Mouse (Mus musculus): Measurements from ENCODE around the gene Mfap2. TPM values are rescaled to one million over a fixed set of nuclear protein-coding genes. Genes with fewer than 3 reads are reported as not detected.

Mfap2 gene
- polyA plus RNA-seq, 1 experiment from 2014 or later, result 128 TPM

GRCm38 (mm10) chr4:141049476-141049835, 39.2 kb downstream of the Mfap2 start:
- Histone ChIP-seq H3K4me1 (replicated peaks; ENCODE audit: control insufficient read depth, insufficient read depth, low read length) (peaks cover 11% of the 10 kb centered on the region), H3K36me3 (ENCODE audit: control insufficient read depth, insufficient read depth, low read length) (no peaks in the 10 kb centered on the region), H3K9me3 (ENCODE audit: control insufficient read depth, low read length) (no peaks in the 10 kb centered on the region), H3K4me3 (ENCODE audit: low read depth, low read length) (no peak overlapping the region), H3K27ac (ENCODE audit: low read depth, low read length) (no peak overlapping the region), H3K27me3 (replicated peaks; ENCODE audit: control insufficient read depth, insufficient read depth, low read length) (no peaks in the 10 kb centered on the region), H3K4me2 (no peak overlapping the region), H3K9ac (ENCODE audit: low read depth, low read length) (no peak overlapping the region)
- WGBS, result 58% methylated on average over 4 of the region's 4 CpGs
- ATAC-seq (replicated peaks; ENCODE audit: low FRiP score), result no peak
- no peak for DNase-seq (ENCODE audit: low spot score)

DNA sequence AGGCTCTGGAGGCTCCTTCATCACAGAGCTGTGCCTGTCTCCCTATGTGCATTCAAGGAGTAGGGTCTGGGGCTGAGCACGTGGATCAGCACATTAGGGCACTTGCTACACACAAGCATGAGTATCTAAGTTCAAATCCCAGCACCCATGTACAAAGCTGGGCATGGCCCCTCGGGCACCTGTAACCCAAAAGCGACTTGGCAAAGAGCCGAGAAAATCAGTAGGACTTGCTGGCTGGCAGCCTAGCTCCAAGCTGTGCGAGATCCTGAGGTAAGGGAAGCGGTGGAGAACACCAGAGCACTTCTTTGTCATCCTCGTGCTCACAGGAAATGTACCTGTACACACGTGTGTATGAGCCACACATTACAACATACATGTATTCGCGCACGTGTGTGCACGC, 42.2 kb downstream of the Mfap2 start:
- ATAC-seq (replicated peaks; ENCODE audit: low FRiP score) (no peak), DNase-seq (ENCODE audit: low spot score) (no peak)
- H3K27me3 ChIP-seq (replicated peaks; ENCODE audit: control insufficient read depth, insufficient read depth, low read length), result no peaks in the 10 kb centered on the region
- no peak overlapping the region for H3K9ac ChIP-seq (ENCODE audit: low read depth, low read length)
- no peak overlapping the region for H3K4me2 ChIP-seq
- H3K27ac ChIP-seq (ENCODE audit: low read depth, low read length), result no peak overlapping the region
- WGBS, result 87% methylated on average over 12 of the region's 12 CpGs
- no peak overlapping the region for H3K4me3 ChIP-seq (ENCODE audit: low read depth, low read length)
- peaks cover 7% of the 10 kb centered on the region; the same call in 1 of the 2 replicates for H3K4me1 ChIP-seq (replicated peaks; ENCODE audit: control insufficient read depth, insufficient read depth, low read length)
- H3K9me3 ChIP-seq (ENCODE audit: control insufficient read depth, low read length), result no peaks in the 10 kb centered on the region
- no peaks in the 10 kb centered on the region for H3K36me3 ChIP-seq (ENCODE audit: control insufficient read depth, insufficient read depth, low read length)

- Histone ChIP-seq H3K9ac (ENCODE audit: low read depth, low read length) (no peak overlapping the region), H3K4me2 (no peak overlapping the region), H3K27ac (ENCODE audit: low read depth, low read length) (no peak overlapping the region), H3K27me3 (replicated peaks; ENCODE audit: control insufficient read depth, insufficient read depth, low read length) (no peaks in the 10 kb centered on the region), H3K9me3 (ENCODE audit: control insufficient read depth, low read length) (no peaks in the 10 kb centered on the region), H3K4me3 (ENCODE audit: low read depth, low read length) (no peak overlapping the region), H3K4me1 (replicated peaks; ENCODE audit: control insufficient read depth, insufficient read depth, low read length) (peaks cover 7% of the 10 kb centered on the region; the same call in 1 of the 2 replicates), H3K36me3 (ENCODE audit: control insufficient read depth, insufficient read depth, low read length) (no peaks in the 10 kb centered on the region)
- DNase-seq (ENCODE audit: low spot score), result no peak
- 56% methylated on average over 8 of the region's 8 CpGs for WGBS
- ATAC-seq (replicated peaks; ENCODE audit: low FRiP score), result no peak
Observed at GRCm38 (mm10) chr4:141053138-141053537, 42.9 kb downstream of the Mfap2 start.

DNA sequence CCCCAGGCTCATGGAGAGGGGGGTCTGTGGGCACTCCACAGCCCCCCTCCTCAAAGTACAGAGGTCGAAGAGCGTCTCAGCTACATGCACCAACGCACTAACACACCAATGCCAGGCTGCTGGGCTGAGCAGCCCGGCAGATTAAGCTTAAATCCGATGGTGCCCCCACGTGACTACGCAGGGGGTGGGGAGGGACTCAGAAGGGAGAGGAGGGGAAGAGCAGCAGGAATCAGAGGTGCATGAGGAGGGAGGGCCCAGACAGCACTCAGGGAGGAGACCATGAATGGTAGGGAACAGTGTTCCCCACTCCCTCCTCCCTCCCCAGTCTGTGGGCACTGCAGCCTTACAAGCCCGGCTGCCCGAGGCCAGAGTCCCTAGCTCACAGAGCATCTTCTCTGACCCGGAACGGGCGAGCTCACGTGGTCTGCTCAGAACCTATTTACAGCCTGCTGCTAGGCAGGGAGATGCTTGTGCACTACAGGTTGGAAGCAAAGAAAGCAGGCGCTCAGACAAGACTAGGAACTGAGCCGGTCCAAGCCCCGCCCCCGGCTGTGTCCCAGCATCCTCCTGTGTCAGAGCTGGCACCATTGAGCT, 43.4 kb downstream of the Mfap2 start:
- H3K36me3 ChIP-seq (ENCODE audit: control insufficient read depth, insufficient read depth, low read length), result no peaks in the 10 kb centered on the region
- no peaks in the 10 kb centered on the region for H3K9me3 ChIP-seq (ENCODE audit: control insufficient read depth, low read length)
- no peak overlapping the region for H3K4me3 ChIP-seq (ENCODE audit: low read depth, low read length)
- H3K4me1 ChIP-seq (replicated peaks; ENCODE audit: control insufficient read depth, insufficient read depth, low read length), result peaks cover 7% of the 10 kb centered on the region; the same call in 1 of the 2 replicates
- H3K27ac ChIP-seq (ENCODE audit: low read depth, low read length), result no peak overlapping the region
- 51% methylated on average over 17 of the region's 17 CpGs for WGBS
- no peak overlapping the region for H3K4me2 ChIP-seq
- DNase-seq (ENCODE audit: low spot score), result no peak
- H3K9ac ChIP-seq (ENCODE audit: low read depth, low read length), result no peak overlapping the region
- no peaks in the 10 kb centered on the region for H3K27me3 ChIP-seq (replicated peaks; ENCODE audit: control insufficient read depth, insufficient read depth, low read length)
- ATAC-seq (replicated peaks; ENCODE audit: low FRiP score), result no peak

DNA sequence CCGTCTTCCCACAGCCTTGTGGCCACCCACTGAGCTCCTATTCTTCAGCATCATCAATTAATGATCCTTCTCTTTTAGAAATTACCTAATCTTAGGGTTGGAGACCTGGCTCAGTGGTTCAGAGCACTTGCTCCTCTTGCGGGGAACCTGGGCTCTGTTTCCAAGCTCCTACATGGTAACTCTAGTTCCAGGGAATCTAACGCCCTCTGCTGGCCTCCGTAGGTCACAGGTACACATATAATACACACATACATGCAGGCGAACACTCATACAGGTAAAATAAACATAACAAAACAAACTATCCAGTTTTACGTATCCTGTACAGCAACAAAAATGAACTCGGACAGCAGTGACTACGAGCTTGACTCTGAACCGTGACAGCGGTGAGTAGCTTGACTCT, 46.8 kb downstream of the Mfap2 start:
- Histone ChIP-seq H3K4me1 (replicated peaks; ENCODE audit: control insufficient read depth, insufficient read depth, low read length) (peaks cover 7% of the 10 kb centered on the region), H3K27me3 (replicated peaks; ENCODE audit: control insufficient read depth, insufficient read depth, low read length) (no peaks in the 10 kb centered on the region), H3K36me3 (ENCODE audit: control insufficient read depth, insufficient read depth, low read length) (no peaks in the 10 kb centered on the region), H3K4me2 (no peak overlapping the region), H3K9ac (ENCODE audit: low read depth, low read length) (no peak overlapping the region), H3K9me3 (ENCODE audit: control insufficient read depth, low read length) (no peaks in the 10 kb centered on the region), H3K27ac (ENCODE audit: low read depth, low read length) (no peak overlapping the region), H3K4me3 (ENCODE audit: low read depth, low read length) (no peak overlapping the region)
- ATAC-seq (replicated peaks; ENCODE audit: low FRiP score) (no peak), DNase-seq (ENCODE audit: low spot score) (no peak)
- WGBS, result 94% methylated on average over 10 of the region's 10 CpGs

GRCm38 (mm10) chr4:141058835-141059234, 48.6 kb downstream of the Mfap2 start:
- no peaks in the 10 kb centered on the region for H3K9me3 ChIP-seq (ENCODE audit: control insufficient read depth, low read length)
- ATAC-seq (replicated peaks; ENCODE audit: low FRiP score) (no peak), DNase-seq (ENCODE audit: low spot score) (no peak)
- H3K36me3 ChIP-seq (ENCODE audit: control insufficient read depth, insufficient read depth, low read length), result no peaks in the 10 kb centered on the region
- H3K4me3 ChIP-seq (ENCODE audit: low read depth, low read length), result no peak overlapping the region
- peaks cover 2% of the 10 kb centered on the region for H3K4me1 ChIP-seq (replicated peaks; ENCODE audit: control insufficient read depth, insufficient read depth, low read length)
- H3K27me3 ChIP-seq (replicated peaks; ENCODE audit: control insufficient read depth, insufficient read depth, low read length), result no peaks in the 10 kb centered on the region
- no peak overlapping the region for H3K9ac ChIP-seq (ENCODE audit: low read depth, low read length)
- no peak overlapping the region for H3K4me2 ChIP-seq
- no peak overlapping the region for H3K27ac ChIP-seq (ENCODE audit: low read depth, low read length)
- WGBS, result 82% methylated on average over 9 of the region's 9 CpGs

DNA sequence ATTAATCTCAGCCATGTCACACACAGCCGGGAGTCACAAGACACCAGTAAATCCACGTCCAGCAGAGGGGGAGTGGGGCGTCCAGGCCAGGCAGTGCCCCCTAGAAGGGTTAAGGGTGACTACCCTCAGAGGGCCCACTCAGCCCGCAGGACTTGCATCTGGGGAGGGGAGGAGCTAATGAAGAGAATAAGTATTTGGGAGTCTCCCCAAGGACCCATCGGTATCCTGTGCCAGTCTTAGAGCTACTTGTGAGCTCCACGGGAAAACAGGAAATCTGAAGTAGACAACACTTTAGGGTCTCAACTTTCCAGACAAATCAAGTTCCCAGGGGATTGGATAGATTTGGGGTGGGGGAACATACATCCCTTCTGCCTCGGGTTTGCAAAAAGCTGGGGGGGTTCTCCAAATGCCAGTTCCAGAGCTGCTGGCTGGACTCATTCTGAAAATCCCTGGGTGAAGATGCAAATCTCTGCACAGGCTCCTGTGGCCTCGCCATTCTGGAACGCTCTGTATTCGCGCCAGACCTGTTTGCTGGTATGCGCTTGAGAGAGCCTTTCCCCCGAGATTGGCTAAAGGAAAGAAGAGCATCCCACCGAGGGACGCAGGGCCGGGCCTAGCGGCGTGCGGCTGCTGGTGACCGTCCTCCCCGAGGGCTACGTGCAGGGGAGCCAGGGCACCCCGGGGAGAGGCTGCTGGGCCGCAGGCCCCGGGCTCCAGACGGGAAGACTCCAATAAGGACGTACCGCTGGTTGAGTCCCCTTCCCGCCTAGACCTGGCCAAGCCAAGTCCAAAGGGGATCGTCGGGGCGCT, 49.6 kb downstream of the Mfap2 start:
- Histone ChIP-seq H3K4me1 (replicated peaks; ENCODE audit: control insufficient read depth, insufficient read depth, low read length) (no peaks in the 10 kb centered on the region; the same call in none of the 2 replicates), H3K9me3 (ENCODE audit: control insufficient read depth, low read length) (no peaks in the 10 kb centered on the region), H3K27ac (ENCODE audit: low read depth, low read length) (peak overlapping the region; percentile 70), H3K4me2 (peak overlapping the region; percentile 85), H3K36me3 (ENCODE audit: control insufficient read depth, insufficient read depth, low read length) (no peaks in the 10 kb centered on the region), H3K4me3 (ENCODE audit: low read depth, low read length) (peak overlapping the region; percentile 72), H3K9ac (ENCODE audit: low read depth, low read length) (peak overlapping the region; percentile 58), H3K27me3 (replicated peaks; ENCODE audit: control insufficient read depth, insufficient read depth, low read length) (no peaks in the 10 kb centered on the region)
- ATAC-seq (replicated peaks; ENCODE audit: low FRiP score), result peak; percentile 49
- 5% methylated on average over 32 of the region's 32 CpGs for whole genome bisulfite sequencing
- no peak for DNase-seq (ENCODE audit: low spot score)

- no peaks in the 10 kb centered on the region; the same call in none of the 2 replicates for H3K4me1 ChIP-seq (replicated peaks; ENCODE audit: control insufficient read depth, insufficient read depth, low read length)
- no peaks in the 10 kb centered on the region for H3K27me3 ChIP-seq (replicated peaks; ENCODE audit: control insufficient read depth, insufficient read depth, low read length)
- DNase-seq (ENCODE audit: low spot score), result peak; percentile 100
- no peaks in the 10 kb centered on the region for H3K9me3 ChIP-seq (ENCODE audit: control insufficient read depth, low read length)
- H3K9ac ChIP-seq (ENCODE audit: low read depth, low read length), result peak within 1 kb of the TSS; percentile 58
- WGBS, result under 1% methylated on average over 75 of the region's 77 CpGs
- peak within 1 kb of the TSS; percentile 70 for H3K27ac ChIP-seq (ENCODE audit: low read depth, low read length)
- H3K36me3 ChIP-seq (ENCODE audit: control insufficient read depth, insufficient read depth, low read length), result peaks cover 3% of the 10 kb centered on the region; the same call in 1 of the 2 replicates
- H3K4me3 ChIP-seq (ENCODE audit: low read depth, low read length), result peak within 1 kb of the TSS; percentile 72
- peak within 1 kb of the TSS; percentile 85 for H3K4me2 ChIP-seq
- ATAC-seq (replicated peaks; ENCODE audit: low FRiP score), result peak; percentile 93
Observed at GRCm38 (mm10) chr4:141060426-141061301, 50.4 kb downstream of the Mfap2 start, which contains the start of gene Crocc. Crocc (minus strand) TSS chr4:141060550.
